Mouse (Mus musculus) thymus, postnatal 4 days (tissue): ENCODE measurements around the gene Dnah8.

Experiments
- DNase-seq: peaks from one replicate; pipeline ENCODE4 v3.0.0; 2021

Dnah8 gene

DNA sequence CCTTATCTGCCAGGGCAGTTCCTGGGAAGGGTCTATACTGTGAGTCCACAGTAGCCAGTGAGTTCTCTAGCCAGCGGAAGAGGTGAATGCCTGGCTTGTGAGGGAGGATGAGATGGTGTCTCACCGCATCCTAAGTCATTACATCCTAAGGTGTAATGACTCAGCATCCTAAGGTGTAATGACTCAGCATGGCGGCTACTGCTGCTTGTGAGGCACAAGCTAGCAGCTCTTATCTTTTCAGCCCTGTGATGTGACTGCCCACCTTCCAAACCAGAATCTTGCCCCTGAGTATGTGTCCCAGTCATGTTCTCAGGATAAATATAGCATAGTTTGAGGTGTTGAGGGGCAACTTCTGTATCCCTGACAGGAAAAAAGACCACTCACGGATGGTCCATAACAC lies 211.3 kb downstream of the Dnah8 start:
- DNase-seq: no peak

- DNase-seq: no peak
These were observed 212.9 kb downstream of the Dnah8 start for GRCm38 (mm10) chr17:30837031-30837430.

- no peak for DNase-seq
These were observed 215.9 kb downstream of the Dnah8 start for GRCm38 (mm10) chr17:30840046-30840445.

DNA sequence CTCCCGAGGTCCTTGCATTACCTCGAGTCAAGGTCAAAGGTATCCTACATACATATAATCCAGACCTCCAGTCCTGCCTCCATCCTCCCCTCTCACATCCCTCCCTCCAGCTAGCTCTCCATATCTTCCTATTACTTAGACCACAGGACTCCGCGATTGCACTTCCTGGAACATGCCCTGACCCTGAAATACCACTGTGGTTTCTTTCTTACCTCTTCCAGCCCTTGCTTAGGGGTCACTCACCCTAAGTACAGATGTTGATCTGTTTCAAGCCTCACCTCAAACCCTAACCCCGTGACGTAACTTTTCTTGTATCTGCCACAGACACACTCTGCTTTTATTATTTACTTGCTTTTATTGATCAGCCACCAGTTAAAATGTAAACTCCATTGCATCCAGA lies 218.2 kb downstream of the Dnah8 start:
- DNase-seq: no peak

GRCm38 (mm10) chr17:30844321-30844791 lies 220.2 kb downstream of the Dnah8 start:
- peak; percentile 51 for DNase-seq

- no peak for DNase-seq
These were observed 223.3 kb downstream of the Dnah8 start for GRCm38 (mm10) chr17:30847498-30847897.

DNA sequence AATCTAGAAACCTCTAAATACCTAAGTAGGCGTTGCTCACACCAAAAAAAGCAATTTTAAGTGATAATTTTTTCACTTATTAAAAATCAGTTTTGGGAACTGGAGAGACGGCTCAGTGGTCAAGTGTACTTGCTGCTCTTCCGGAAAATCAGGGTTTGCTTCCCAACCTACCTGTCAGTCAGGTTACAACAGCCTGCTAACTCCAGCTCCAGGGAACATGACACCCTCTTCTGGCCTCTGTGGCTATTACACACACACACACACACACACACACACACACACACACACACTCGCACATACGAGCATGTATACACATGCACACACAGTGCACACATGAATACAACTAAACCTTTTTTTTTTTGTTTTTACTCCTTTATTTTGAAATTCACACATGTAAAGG lies 223.9 kb downstream of the Dnah8 start:
- DNase-seq: no peak

DNA sequence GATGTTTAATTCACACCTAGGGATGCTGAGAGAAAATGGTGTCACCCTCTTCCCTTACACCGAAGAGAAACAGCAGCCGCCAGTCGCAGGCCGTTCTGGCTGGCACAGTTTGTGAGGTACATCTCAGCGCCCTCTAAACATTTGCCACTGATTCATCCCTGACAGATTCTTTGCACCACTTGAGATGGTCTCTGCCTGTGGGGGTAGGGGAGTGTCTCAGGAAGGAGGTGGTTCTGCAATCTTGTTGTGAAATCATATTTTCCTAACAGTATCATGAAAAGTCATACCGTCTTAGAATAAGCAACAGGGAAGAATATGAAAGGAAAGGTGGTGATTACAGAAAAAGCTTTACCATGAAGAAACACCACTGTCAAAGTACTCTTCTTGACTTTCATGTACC lies 224.7 kb downstream of the Dnah8 start:
- DNase-seq: no peak

DNA sequence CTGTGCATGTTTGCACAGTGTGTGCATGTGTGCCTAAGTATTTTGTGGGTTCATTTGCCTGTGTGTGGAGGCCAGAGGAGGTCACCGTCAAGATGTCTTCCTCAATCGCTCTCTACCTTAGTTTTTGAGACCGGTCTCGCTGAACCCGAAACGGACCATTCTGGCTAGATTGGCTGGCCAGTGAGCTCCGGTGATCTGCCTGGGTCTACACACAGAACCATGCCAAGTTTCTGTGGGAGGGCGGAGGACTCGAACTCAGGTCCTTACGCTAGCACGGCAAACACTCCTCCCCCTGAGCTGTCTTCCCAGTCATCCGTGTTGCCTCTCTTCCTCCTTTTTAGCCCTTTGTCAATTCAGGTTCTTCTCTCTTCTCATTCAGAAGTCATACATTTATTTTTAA lies 225.7 kb downstream of the Dnah8 start:
- DNase-seq: no peak

DNA sequence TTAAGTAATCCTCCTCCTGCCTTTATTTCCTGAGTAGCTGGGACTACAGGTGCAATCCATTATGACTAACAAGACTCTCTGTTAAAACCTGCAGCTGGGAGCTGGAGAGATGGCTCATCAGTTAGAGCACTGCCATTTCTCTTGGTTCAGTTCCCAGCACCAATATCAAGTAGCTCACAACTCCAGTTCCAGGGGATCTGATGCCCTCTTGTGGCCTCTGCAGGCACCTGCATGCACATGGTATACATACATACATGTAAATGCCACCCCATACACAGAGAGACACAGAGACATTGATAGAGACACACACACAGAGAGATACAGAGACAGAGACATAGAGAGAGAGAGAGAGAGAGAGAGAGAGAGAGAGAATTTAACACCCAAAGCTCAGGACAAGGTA lies 228.2 kb downstream of the Dnah8 start:
- DNase-seq: no peak

GRCm38 (mm10) chr17:30857347-30857746 lies 233.2 kb downstream of the Dnah8 start:
- DNase-seq: no peak

DNA sequence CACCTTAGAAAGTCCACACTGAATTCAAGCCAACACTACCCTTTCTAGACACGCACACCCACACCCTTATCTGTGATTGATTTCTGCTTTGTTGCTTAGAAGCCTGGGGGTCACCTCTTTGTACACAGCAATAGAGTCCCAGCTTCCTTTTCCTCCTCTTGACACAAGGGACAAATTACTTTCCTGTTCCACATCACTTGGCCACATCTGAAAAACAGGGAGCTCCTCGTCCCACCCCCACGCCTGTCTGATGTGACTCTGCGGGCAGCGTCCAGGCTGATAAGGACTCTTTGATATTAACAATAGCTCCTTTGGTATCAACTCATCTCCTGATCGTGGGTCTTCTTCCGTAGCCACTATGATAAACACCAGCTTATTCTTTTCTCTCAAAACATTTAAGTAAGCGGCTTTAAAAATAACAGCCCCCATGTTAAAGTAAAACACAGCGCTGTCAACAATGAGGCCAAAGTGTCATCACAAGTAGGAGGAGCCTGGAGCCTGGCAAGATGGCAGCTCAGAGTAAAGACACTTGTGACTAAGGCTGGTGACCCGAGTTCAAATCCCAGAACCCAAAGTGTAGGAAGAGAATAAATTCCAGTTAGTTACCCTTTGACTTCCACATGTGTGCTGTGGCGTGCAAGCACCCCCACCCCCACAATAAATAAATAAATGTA lies 234.6 kb downstream of the Dnah8 start:
- no peak for DNase-seq

DNA sequence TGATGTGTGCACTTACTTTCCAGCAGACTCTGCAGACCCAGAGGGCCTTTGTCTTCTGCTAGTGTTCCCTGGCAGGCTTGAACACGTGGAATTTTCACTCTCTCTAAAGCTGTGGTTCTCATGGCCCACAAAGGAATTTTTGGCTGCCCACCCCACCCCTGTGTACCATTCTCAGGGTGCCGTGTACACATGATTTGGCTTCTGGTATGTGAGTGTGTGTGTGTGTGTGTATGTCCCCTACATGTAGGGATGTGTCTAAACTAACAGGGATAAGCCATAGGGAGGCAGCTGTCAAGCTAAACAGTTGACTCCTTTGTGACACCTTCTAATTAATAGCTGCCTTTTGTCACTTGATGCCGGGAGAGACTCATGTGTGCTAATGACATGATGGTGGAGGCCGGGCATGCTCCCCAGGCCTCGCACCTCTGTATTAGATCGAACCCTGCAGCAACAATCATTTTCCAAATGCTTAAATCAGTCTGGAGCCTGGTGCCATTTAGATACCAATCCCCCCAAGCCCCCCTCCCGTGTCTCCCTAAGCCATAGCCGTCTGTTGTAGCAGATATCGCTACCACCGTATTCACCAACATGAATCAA lies 235.9 kb downstream of the Dnah8 start:
- DNase-seq: no peak

GRCm38 (mm10) chr17:30860606-30861005 lies 236.5 kb downstream of the Dnah8 start:
- no peak for DNase-seq

DNA sequence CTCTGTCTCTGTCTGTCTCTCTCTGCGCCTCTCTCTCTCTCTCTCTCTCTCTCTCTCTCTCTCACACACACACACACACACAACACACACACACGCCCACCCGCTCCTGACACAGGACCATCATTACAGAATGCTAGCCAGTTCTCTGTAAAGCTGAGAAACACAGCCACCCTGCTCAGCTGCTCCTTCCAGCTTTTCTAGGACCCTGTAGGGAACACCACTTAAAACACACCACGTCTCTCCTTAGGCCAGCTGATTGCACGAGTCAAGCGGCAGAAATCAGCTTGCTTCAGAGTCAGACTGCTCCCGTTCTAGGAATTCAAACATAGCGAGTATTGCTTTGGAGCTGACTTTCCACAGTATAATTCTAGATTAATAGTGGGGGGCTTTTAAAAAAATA lies 242.1 kb downstream of the Dnah8 start:
- DNase-seq: no peak

DNA sequence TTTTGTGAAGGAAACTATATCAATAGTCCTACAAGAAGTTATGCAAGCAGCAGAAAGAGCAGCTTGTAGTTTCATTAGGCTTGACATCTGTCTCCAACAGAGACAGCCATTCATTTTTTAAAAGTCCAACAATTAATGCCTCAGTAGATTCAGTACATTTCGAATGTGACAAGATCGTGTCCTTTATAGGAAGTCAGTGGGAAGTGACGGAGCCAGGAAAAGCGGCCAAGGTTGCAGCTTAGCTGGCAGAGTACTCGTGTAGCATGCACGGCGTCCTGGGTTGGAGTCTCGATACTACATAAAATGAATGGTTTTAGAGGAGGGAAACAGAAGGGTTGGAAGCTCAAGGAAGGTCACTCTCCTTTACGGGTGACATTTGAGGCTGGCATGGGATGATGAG lies 242.8 kb downstream of the Dnah8 start:
- DNase-seq: no peak

DNA sequence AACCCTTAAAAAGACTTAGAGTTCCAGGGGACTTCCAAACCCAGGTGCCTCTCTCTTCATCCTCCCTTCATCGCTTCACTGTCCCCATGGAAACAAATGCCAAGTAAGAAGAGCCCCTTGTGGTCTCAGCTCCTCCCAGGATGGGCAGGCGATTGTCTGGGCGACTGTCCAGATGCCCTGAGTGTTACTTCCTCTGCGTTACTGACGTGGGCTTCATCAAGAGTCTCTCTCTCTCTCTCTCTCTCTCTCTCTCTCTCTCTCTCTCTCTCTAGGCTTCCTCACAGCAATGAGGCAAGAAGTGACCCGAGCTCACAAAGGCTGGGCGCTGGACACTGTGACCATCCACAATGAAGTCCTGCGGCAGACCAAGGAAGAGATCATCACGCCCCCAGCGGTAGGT lies 246.9 kb downstream of the Dnah8 start:
- no peak for DNase-seq

- DNase-seq: peak; percentile 49
These were observed 250.1 kb downstream of the Dnah8 start for GRCm38 (mm10) chr17:30874276-30874675.

DNA sequence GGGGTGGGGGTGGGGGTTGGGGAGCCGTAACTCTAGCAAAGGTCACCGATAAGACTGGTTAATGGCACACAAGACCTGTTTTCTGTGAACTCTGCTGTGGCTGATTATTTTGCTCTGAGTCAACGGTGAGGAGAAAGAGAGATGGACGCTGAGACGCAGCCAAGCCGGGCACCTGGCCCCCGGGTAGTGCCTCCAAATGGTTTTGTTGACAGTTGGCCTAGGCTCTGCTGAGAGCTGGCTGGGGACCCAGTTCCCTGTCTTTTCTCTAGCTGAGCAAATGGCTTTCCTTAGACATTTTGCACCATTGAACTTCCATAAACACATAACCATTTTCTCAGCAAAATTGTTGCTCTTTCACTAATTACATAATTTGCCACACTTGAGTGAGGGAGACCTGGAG lies 253.3 kb downstream of the Dnah8 start:
- no peak for DNase-seq

DNA sequence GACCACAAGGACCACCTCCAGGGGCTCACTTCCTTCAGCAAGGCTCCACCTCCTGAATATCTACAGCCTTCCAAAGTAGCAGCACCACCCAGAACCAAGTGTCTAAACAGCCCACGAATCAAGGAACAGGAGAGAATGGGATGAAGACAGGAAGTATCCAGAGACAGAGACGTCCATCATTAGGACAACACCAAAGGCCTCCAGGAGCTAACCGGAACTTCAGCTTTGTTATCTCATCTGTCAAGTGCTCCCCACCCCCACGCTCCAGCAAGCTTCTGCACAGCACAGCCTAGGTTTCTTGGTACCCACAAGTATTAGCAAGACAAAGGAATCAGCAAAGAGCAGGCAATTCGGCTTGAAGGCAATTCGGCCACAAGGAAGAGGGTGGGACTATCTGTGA lies 254.5 kb downstream of the Dnah8 start:
- no peak for DNase-seq

GRCm38 (mm10) chr17:30880391-30880790 lies 256.2 kb downstream of the Dnah8 start:
- DNase-seq: no peak

DNA sequence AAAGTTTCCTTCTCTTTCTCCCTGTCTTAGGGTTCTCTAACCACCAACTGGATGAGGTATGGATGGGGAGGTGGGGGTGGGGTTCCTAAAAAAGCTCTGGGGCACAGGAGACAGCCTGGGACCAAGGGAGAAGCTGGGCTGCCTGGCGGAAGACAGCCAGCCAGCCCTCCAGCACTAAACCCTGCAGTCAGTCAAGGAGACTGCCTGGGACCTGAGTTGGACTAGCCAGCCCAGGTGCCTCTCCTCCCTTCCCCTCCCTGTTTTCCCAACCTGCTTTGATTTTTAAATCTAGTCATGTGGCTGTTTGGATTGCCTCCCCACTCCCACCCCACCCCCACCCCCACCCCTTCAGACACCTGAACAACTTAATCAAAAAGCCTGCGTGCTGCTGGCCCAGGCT lies 256.8 kb downstream of the Dnah8 start:
- DNase-seq: no peak

GRCm38 (mm10) chr17:30882206-30882605 lies 258.1 kb downstream of the Dnah8 start:
- DNase-seq: no peak

DNA sequence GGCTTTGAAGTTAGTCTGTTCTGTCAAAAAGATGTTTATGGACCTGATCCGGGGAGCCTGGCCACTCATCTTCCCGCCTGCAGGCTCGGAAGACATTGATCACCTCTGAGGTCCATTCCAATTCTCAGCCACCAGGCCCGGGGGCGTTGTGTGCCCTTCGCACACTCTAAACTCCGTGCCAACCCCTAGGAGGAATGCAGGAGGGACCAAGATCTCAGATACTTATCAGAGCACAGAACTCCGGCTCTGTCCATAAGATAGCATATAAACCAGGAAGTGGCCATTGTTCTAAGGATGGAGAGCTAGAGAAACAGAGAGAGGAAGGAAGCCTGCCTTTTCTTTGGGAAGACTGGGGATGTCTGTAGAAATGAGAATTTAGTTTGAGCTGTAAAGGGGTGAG lies 259.4 kb downstream of the Dnah8 start:
- no peak for DNase-seq

GRCm38 (mm10) chr17:30892086-30892485 lies 267.9 kb downstream of the Dnah8 start:
- peak; percentile 61 for DNase-seq
